Mouse (Mus musculus) small intestine, adult 2 months (tissue): ENCODE measurements around the gene Gm5767. TPM values are rescaled to one million over a fixed set of nuclear protein-coding genes. Genes with fewer than 3 reads are reported as not detected.

ENCODE experiments used
- H3K27ac ChIP-seq: fragments of 200-500 bp; 2 replicates; pipeline ENCODE4 v1.5.1; 2012; ENCODE audit warnings: low read depth, low read length, control low read depth, inconsistent platforms; ENCODE audit not compliant: insufficient read depth
- H3K27me3 ChIP-seq: fragments of 200-500 bp; 2 replicates; pipeline ENCODE4 v1.6.1; 2012; ENCODE audit warnings: mild to moderate bottlenecking, moderate library complexity, low read length, inconsistent platforms; ENCODE audit not compliant: control insufficient read depth, insufficient read depth
- H3K36me3 ChIP-seq: fragments of 200-500 bp; 2 replicates; pipeline ENCODE4 v1.6.1; 2012; ENCODE audit warnings: mild to moderate bottlenecking, low read length, control low read depth, inconsistent platforms; ENCODE audit not compliant: control insufficient read depth, insufficient read depth
- H3K4me1 ChIP-seq: fragments of 200-500 bp; 2 replicates; pipeline ENCODE4 v1.6.1; 2012; ENCODE audit warnings: low read length, inconsistent platforms, mixed read lengths; ENCODE audit not compliant: control insufficient read depth, insufficient read depth, insufficient read length
- H3K4me3 ChIP-seq: fragments of 200-500 bp; 2 replicates; pipeline ENCODE4 v1.5.1; 2012; ENCODE audit warnings: low read depth, mild to moderate bottlenecking, control low read depth, inconsistent platforms, low read length, moderate library complexity
- CTCF ChIP-seq: fragments of 200-500 bp; IDR thresholded peaks from 2 replicates; pipeline ENCODE4 v1.5.1; 2012; ENCODE audit warnings: low read depth, mild to moderate bottlenecking, control low read depth, inconsistent platforms, low read length, moderate library complexity, mixed read lengths; ENCODE audit not compliant: insufficient replicate concordance, insufficient read length; ENCODE audit errors: extremely low read depth
- POLR2A ChIP-seq: fragments of 200-500 bp; IDR thresholded peaks from 2 replicates; pipeline ENCODE4 v1.6.1; 2012; ENCODE audit warnings: low read depth, mild to moderate bottlenecking, control low read depth, inconsistent platforms, low read length, moderate library complexity
- WGBS: fragments of 180-500 bp; shearing (Covaris S2); methylation state at CpG from one replicate; pipeline ENCODE4 v1.1.7; 2018; 5-methylcytosine and 5-hydroxymethylcytosine counted together
- polyA plus RNA-seq: library from polyadenylated mRNA; depleted of rRNA; stranded (reverse); fragments of >200 nt; gene quantifications from 2 replicates; pipeline ENCODE4 v1.2.3, GENCODE M21; 2012

The Gm5767 gene
- polyA plus RNA-seq, 1 experiment = not detected

DNA sequence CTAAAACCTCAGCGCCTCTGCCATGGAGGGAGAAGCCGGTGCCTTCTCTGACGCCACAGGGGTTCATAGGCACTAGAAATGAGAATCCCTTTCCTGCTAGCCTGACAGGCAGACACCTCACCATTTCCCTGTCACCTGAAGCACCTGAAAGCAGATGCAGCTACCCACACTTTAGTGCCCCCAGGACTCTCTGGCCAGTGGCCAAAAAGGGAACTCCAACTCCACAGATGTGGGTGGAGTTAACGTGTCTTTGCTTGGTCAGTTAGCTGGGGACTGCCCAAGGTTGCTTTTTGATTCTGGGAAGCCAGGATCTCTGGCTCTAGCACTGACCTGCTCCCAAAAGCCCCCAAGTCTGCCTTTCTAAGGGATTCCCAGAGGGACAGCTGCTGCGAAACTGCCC is 11.1 kb upstream of the Gm5767 start:
- H3K4me1 ChIP-seq = peaks cover 24% of the 10 kb centered on the region

DNA sequence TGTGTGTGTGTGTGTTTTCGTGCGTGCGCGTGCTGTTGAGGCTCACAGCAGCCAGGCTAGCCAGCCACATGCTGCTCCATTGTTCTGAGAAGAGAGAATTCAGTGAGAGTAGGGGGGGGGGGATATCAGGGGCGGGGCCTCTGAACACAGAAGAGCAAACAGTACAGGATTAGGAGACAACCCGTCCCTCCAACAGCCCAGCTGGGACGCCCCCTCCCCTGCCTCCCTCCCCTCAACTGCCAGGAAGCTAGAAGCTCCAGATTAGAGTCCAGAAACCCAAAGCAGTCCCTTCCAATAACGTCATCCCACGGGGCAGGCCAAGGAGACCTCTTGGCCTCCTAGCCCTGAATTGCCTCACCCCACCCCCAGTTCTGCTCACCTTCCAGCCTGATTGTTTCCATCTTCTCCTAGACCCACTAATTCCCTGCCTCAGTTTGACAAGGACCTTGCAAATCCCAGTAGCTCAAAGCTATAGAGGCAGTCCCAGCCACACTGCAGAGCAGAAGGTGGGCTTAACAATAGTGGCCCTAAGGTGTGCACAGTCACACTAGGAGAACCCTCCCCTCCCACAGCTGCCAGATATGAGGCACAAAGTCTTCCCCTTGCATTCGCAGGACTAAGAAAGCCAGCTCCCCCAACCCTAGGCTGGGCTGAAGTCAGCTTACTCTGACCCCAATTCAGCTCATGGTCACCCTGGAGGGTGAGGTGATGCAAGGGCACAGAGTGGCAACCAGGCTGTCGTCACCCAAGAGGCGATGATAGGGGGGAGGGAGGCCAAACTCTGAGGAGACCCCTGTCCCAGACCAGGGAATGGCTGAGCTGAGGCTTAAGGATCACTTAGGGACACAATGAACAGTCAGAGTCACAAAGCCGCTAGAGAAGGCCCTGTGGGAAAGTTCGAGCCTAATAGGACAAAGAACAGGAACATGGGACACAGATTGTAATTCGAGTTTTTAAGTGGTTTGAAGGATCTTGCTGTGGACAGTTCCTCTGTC is 10.2 kb upstream of the Gm5767 start:
- Histone ChIP-seq H3K4me1 (peaks cover 24% of the 10 kb centered on the region), H3K27ac (no peak overlapping the region), H3K4me3 (peak overlapping the region; percentile 24), H3K36me3 (no peaks in the 10 kb centered on the region), H3K27me3 (no peaks in the 10 kb centered on the region)
- TF ChIP-seq POLR2A (no peak), CTCF (no peak)
- 19% methylated on average over 15 of the region's 15 CpGs for WGBS

More for the DNA sequence above, 11.1 kb upstream of the Gm5767 start:
- Histone ChIP-seq H3K36me3 (no peaks in the 10 kb centered on the region), H3K4me3 (no peak overlapping the region), H3K27me3 (no peaks in the 10 kb centered on the region), H3K27ac (no peak overlapping the region)
- TF ChIP-seq POLR2A (no peak), CTCF (no peak)
- WGBS = 74% methylated on average over 5 of the region's 5 CpGs

DNA sequence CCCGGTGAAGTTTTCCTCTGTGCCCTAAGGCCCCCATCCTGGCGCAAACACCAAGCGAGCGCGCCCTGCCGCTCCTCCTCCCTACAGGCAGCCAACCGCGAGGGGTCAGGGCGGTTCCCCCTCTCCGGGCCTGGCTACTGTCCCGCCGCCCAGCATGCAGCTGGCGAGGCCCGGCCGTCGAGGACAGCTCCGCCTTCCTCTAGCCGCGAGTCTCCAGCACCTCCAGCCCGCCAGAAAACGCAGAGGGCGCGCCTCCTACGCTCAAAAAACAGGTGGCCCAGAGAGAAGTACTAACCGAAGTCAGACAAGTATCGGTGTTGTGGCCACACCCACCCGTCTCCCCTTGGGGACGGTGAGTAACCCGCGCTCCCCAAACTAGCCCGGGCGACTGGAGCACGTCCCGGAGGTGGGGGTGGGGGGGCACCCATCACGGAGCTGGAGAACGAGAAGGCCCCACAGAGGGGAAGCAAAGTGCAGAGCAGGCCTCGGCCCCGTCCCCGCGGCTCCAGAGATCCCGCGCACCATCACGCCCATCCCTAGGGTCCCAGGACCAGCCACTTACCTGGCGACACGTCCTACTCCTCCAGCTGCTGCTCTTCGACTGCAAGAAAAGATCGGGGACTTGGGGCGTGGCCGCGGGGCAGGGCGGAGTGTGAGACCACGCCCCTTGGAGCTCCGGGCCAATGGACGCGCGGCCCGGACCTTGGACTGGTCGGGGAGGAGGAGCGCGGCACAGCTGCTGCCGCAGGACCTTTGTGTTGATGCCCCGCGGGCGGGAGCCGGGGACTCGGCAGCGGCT is 8.8 kb upstream of the Gm5767 start, which contains the start of gene Carhsp1:
TSS of gene Carhsp1 (minus strand) at position 605 of the 799 bp plus-strand sequence.
- Histone ChIP-seq H3K27ac (peak within 1 kb of the TSS; percentile 84), H3K4me3 (peak within 1 kb of the TSS; percentile 81), H3K4me1 (peaks cover 17% of the 10 kb centered on the region), H3K36me3 (no peaks in the 10 kb centered on the region), H3K27me3 (no peaks in the 10 kb centered on the region)
- under 1% methylated on average over 67 of the region's 67 CpGs for WGBS
- TF ChIP-seq POLR2A = peak; percentile 86
- no peak for TF ChIP-seq CTCF

DNA sequence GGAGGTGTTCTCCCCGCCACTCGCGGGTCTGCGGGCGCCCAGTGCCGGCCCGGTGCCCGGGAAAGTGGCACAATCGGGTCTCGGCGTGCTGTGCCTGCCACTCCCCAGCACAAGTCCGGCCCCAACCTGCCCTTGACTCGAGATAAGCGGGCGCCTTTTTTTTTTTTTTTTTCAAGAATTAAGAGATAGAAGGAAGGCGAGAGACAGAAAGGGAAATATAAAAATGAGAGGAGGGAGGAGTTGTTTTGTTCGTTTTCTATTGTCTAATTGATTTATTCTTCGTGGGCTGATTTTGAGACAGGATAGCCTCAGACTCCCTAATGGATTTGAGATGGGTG is 8.3 kb upstream of the Gm5767 start:
- under 1% methylated on average over 18 of the region's 18 CpGs for WGBS
- no peaks in the 10 kb centered on the region for H3K36me3 ChIP-seq
- 0 out of 2 replicates have a peak overlapping the region, but pooled peaks have one; percentile 2 for H3K27ac ChIP-seq
- peak overlapping the region; percentile 81 for H3K4me3 ChIP-seq
- H3K27me3 ChIP-seq = no peaks in the 10 kb centered on the region
- no peak for TF ChIP-seq CTCF
- TF ChIP-seq POLR2A = no peak
- H3K4me1 ChIP-seq = peaks cover 14% of the 10 kb centered on the region

DNA sequence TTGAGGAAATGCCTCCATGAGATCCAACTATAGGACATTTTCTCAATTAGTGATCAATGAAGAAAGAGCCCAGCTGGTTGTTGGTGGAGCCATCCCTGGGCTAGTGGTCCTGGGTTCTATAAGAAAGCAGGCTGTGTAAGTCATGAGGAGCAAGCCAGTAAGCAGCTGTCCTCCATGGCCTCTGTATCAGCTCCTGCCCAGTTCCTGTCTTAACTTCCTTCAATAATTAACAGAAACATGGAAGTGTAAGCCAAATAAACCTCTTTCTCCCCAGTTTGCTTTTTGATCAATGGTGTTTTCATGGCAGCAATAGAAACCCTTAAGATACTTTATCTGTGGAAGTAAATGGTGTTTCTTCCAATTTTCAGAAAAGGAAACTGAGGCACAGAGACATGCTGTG is 7.8 kb upstream of the Gm5767 start:
- H3K36me3 ChIP-seq = no peaks in the 10 kb centered on the region
- TF ChIP-seq CTCF = no peak
- no peak for TF ChIP-seq POLR2A
- H3K27ac ChIP-seq = no peak overlapping the region
- no peak overlapping the region for H3K4me3 ChIP-seq
- H3K27me3 ChIP-seq = no peaks in the 10 kb centered on the region
- H3K4me1 ChIP-seq = peaks cover 10% of the 10 kb centered on the region

DNA sequence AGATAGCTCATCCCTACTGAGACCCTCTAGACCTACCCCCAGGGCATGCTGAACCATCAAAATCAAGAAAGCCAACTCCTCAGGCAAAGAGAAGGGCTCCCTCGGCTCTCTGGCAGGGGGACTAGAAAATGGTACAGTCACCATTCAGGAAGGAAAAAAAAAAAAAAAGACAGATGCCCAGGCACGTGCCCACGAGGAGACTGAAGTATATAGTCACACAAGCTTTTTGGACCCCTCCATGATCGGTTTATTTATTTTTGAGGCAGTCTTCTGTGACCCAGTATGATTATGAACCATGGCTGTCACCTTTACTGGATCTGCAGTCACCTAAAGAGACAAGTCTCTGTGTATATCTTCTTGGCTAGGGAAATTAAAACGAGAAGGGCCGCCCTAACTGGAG is 7.2 kb upstream of the Gm5767 start:
- WGBS = 52% methylated on average over 6 of the region's 6 CpGs
- TF ChIP-seq CTCF = no peak
- no peak for TF ChIP-seq POLR2A
- H3K4me3 ChIP-seq = no peak overlapping the region
- no peak overlapping the region for H3K27ac ChIP-seq
- no peaks in the 10 kb centered on the region for H3K36me3 ChIP-seq
- no peaks in the 10 kb centered on the region for H3K27me3 ChIP-seq
- peaks cover 12% of the 10 kb centered on the region for H3K4me1 ChIP-seq

DNA sequence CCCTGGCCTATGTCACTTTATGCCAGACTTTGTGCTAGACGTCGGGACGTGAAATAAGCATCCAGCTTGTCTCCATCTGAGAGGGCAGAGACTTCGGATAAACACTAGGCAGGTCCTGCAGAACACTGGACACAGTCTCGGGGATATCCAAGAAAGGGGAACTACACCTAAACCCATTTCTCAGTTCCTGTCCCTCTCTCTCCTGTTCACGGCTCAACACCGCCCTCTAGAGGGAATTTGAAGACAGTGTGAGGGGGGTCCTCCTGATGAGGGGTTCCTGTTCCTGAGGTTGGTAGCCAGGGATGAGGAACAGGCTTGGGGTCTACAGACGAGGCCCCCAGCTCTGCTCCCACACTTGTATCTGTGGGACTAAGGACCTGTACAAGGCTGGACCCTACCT is 6.4 kb upstream of the Gm5767 start:
- Histone ChIP-seq H3K27ac (no peak overlapping the region), H3K27me3 (no peaks in the 10 kb centered on the region), H3K4me3 (no peak overlapping the region), H3K36me3 (no peaks in the 10 kb centered on the region), H3K4me1 (peaks cover 18% of the 10 kb centered on the region)
- TF ChIP-seq CTCF (peak; percentile 78; the same call in 1 of the 2 replicates), POLR2A (no peak)
- 13% methylated on average over 8 of the region's 8 CpGs for WGBS
